Mouse (Mus musculus) C2C12 (cell line): ENCODE results near the gene Srpr. TPM values are rescaled to one million over a fixed set of nuclear protein-coding genes. Genes with fewer than 3 reads are reported as not detected.

Experiments
- H3K27me3 ChIP-seq: one replicate; pipeline ENCODE4 v1.6.1; 2011; ENCODE audit not compliant: control insufficient read depth, insufficient read depth, insufficient read length
- H3K36me3 ChIP-seq: one replicate; pipeline ENCODE4 v1.6.1; 2011; ENCODE audit not compliant: control insufficient read depth, insufficient read depth
- H3K4me3 ChIP-seq: one replicate; pipeline ENCODE4 v1.5.1; 2011; ENCODE audit warnings: mild to moderate bottlenecking, control low read depth; ENCODE audit not compliant: poor library complexity, insufficient read depth, severe bottlenecking
- H3K79me2 ChIP-seq: one replicate; pipeline ENCODE4 v1.6.1; 2011; ENCODE audit not compliant: control insufficient read depth, insufficient read depth
- H3K79me3 ChIP-seq: one replicate; pipeline ENCODE4 v1.6.1; 2011; ENCODE audit warnings: low read depth, control low read depth
- H3ac ChIP-seq: one replicate; pipeline ENCODE3; 2011; ENCODE audit warnings: low read depth; ENCODE audit not compliant: control insufficient read depth, insufficient read length
- CEBPB ChIP-seq: IDR thresholded peaks from one replicate; pipeline ENCODE4 v1.6.1; 2011; ENCODE audit warnings: low read depth, mild to moderate bottlenecking, control low read depth, moderate library complexity
- CTCF ChIP-seq: IDR thresholded peaks from one replicate; pipeline ENCODE4 v1.5.1; 2011; ENCODE audit not compliant: control insufficient read depth, insufficient read depth, insufficient read length
- FOSL1 ChIP-seq: IDR thresholded peaks from one replicate; pipeline ENCODE4 v1.8.0; 2011; ENCODE audit warnings: mild to moderate bottlenecking, low read length; ENCODE audit not compliant: poor library complexity, insufficient read depth, severe bottlenecking
- MAX ChIP-seq: IDR thresholded peaks from one replicate; pipeline ENCODE4 v1.6.1; 2011; ENCODE audit warnings: mild to moderate bottlenecking, control low read depth
- MYOD1 ChIP-seq: IDR thresholded peaks from one replicate; pipeline ENCODE4 v1.6.1; 2011; ENCODE audit warnings: low read depth; ENCODE audit not compliant: control insufficient read depth, insufficient read length
- MYOG ChIP-seq: IDR thresholded peaks from one replicate; pipeline ENCODE4 v1.6.1; 2011; ENCODE audit not compliant: control insufficient read depth, insufficient read length; ENCODE audit errors: extremely low read depth
- USF1 ChIP-seq: IDR thresholded peaks from one replicate; pipeline ENCODE4 v1.6.1; 2011; ENCODE audit warnings: low read depth, mild to moderate bottlenecking, control low read depth, moderate library complexity
- polyA plus RNA-seq: library from polyadenylated mRNA; unstranded; fragments of >200 nt; fragmentation: generic; extraction: Trizol; gene quantifications from one replicate; pipeline ENCODE4 v1.2.1, GENCODE M21; 2012; ENCODE audit warnings: missing spikeins

The Srpr gene
- polyA plus RNA-seq, 1 experiment: 86.3 TPM

GRCm38 (mm10) chr9:35263431-35263830 is 63.5 kb downstream of the Srpr start:
- H3K4me3 ChIP-seq: no peak overlapping the region
- peaks cover 52% of the 10 kb centered on the region for H3K79me2 ChIP-seq
- no peaks in the 10 kb centered on the region for H3K27me3 ChIP-seq
- H3K36me3 ChIP-seq: peaks cover 3% of the 10 kb centered on the region
- no peak overlapping the region for H3ac ChIP-seq
- TF ChIP-seq CTCF (no peak), MYOG (no peak), FOSL1 (no peak), MAX (no peak), MYOD1 (no peak), CEBPB (no peak), USF1 (no peak)
- peaks cover 9% of the 10 kb centered on the region for H3K79me3 ChIP-seq

- H3K4me3 ChIP-seq: no peak overlapping the region
- H3K27me3 ChIP-seq: no peaks in the 10 kb centered on the region
- peaks cover 61% of the 10 kb centered on the region for H3K79me2 ChIP-seq
- H3K79me3 ChIP-seq: peaks cover 9% of the 10 kb centered on the region
- H3ac ChIP-seq: no peak overlapping the region
- peaks cover 5% of the 10 kb centered on the region for H3K36me3 ChIP-seq
- TF ChIP-seq FOSL1: no peak
- TF ChIP-seq MAX: no peak
- no peak for TF ChIP-seq MYOG
- no peak for TF ChIP-seq MYOD1
- no peak for TF ChIP-seq CEBPB
- no peak for TF ChIP-seq USF1
- TF ChIP-seq CTCF: no peak
These were observed 64.5 kb downstream of the Srpr start for GRCm38 (mm10) chr9:35264509-35264908.

GRCm38 (mm10) chr9:35267146-35267975 is 67.4 kb downstream of the Srpr start, which contains the start of the genes Fam118b and Rpusd4:
Gene Fam118b, minus strand, starts transcription at chr9:35267805.
Gene Rpusd4, plus strand, starts transcription at chr9:35267865.
- H3K79me3 ChIP-seq: peaks cover 9% of the 10 kb centered on the region
- peaks cover 54% of the 10 kb centered on the region for H3K79me2 ChIP-seq
- H3K36me3 ChIP-seq: peaks cover 17% of the 10 kb centered on the region
- H3K4me3 ChIP-seq: peak within 1 kb of the TSS; percentile 85
- TF ChIP-seq FOSL1 (no peak), MAX (peak; percentile 55), MYOD1 (no peak), MYOG (no peak), USF1 (peak; percentile 98)
- peak within 1 kb of the TSS; percentile 76 for H3ac ChIP-seq
- no peaks in the 10 kb centered on the region for H3K27me3 ChIP-seq

DNA sequence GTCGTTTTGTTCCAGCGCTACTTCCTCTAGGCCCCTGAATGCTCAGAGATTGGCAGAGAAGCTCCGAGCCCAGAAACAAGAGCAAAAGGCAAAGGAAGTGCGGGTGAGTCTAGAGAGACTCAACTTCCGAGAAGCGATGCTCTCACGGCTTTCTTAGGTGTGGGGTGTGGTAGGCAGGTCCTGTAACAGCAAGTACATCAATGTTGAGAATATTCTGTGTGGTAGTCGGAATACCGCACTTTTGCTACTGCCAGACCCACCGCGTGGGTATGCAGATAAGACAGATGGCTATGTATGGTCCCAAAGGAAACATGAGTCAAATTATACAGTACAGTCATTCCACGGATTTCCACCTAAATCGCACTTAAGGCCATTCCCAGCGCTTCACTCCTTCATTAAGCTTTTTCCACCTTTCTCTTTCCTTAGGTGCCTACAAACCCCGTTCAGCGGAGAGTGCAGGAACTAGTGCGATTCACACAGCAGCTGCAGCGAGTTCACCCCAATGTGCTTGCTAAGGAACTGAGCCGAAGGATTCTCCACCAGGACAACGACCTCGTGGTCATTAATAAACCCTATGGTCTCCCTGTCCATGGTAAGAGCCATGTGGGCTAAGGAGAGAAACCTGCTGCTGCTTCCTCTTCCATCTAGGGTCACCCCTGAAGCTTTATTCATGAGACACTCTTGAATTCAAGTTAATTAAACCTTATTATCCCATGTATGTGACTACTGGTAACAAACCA is 68.2 kb downstream of the Srpr start:
- H3ac ChIP-seq: peak overlapping the region; percentile 74
- peaks cover 46% of the 10 kb centered on the region for H3K79me2 ChIP-seq
- H3K4me3 ChIP-seq: peak overlapping the region; percentile 85
- H3K36me3 ChIP-seq: peaks cover 25% of the 10 kb centered on the region
- H3K27me3 ChIP-seq: no peaks in the 10 kb centered on the region
- TF ChIP-seq CEBPB: no peak
- no peak for TF ChIP-seq FOSL1
- TF ChIP-seq MYOD1: no peak
- no peak for TF ChIP-seq MAX
- no peak for TF ChIP-seq MYOG
- TF ChIP-seq USF1: no peak
- no peak for TF ChIP-seq CTCF
- peaks cover 9% of the 10 kb centered on the region for H3K79me3 ChIP-seq

- TF ChIP-seq MAX (no peak), USF1 (no peak), CTCF (no peak), MYOD1 (no peak), MYOG (no peak), CEBPB (no peak), FOSL1 (no peak)
- peaks cover 29% of the 10 kb centered on the region for H3K36me3 ChIP-seq
- no peak overlapping the region for H3K4me3 ChIP-seq
- H3K27me3 ChIP-seq: no peaks in the 10 kb centered on the region
- H3ac ChIP-seq: no peak overlapping the region
- no peaks in the 10 kb centered on the region for H3K79me3 ChIP-seq
- H3K79me2 ChIP-seq: no peaks in the 10 kb centered on the region
These were observed 77.9 kb downstream of the Srpr start for GRCm38 (mm10) chr9:35277855-35278365.
